Mouse (Mus musculus) hindlimb bud, embryonic 11.5 days (tissue): ENCODE measurements around the gene Jak1.
A peak's percentile ranks its signal among the peaks of the same experiment; 100 is the strongest.

Source experiments
- DNase-seq: peaks from one replicate; pipeline ENCODE4 v3.0.0-alpha.2; 2012; ENCODE audit warnings: low read depth, low spot score; ENCODE audit errors: extremely low spot score

Gene Jak1

GRCm38 (mm10) chr4:101264741-101265513 lies at the start of gene Jak1:
Gene Jak1, minus strand, starts transcription at chr4:101265282.
- peak; percentile 81 for DNase-seq

GRCm38 (mm10) chr4:101312055-101312454 lies 47.0 kb upstream of the Jak1 start:
- no peak for DNase-seq

GRCm38 (mm10) chr4:101308166-101308565 lies 43.1 kb upstream of the Jak1 start:
- DNase-seq = no peak

GRCm38 (mm10) chr4:101307286-101307685 lies 42.2 kb upstream of the Jak1 start:
- no peak for DNase-seq

- DNase-seq = no peak
Observed at GRCm38 (mm10) chr4:101306132-101306915, 41.2 kb upstream of the Jak1 start.

- no peak for DNase-seq
Observed at GRCm38 (mm10) chr4:101305126-101305525, 40.0 kb upstream of the Jak1 start.

- no peak for DNase-seq
Observed at GRCm38 (mm10) chr4:101304114-101304513, 39.0 kb upstream of the Jak1 start.

GRCm38 (mm10) chr4:101300392-101300910 lies 35.4 kb upstream of the Jak1 start:
- no peak for DNase-seq

GRCm38 (mm10) chr4:101298311-101298990 lies 33.4 kb upstream of the Jak1 start:
- DNase-seq = no peak

GRCm38 (mm10) chr4:101296836-101297235 lies 31.8 kb upstream of the Jak1 start:
- no peak for DNase-seq

- no peak for DNase-seq
Observed at GRCm38 (mm10) chr4:101295788-101296187, 30.7 kb upstream of the Jak1 start.

GRCm38 (mm10) chr4:101293661-101294060 lies 28.6 kb upstream of the Jak1 start:
- DNase-seq = no peak

- DNase-seq = no peak
Observed at GRCm38 (mm10) chr4:101292736-101293541, 27.9 kb upstream of the Jak1 start.

- no peak for DNase-seq
Observed at GRCm38 (mm10) chr4:101292028-101292735, 27.1 kb upstream of the Jak1 start.

- DNase-seq = no peak
Observed at GRCm38 (mm10) chr4:101288292-101288691, 23.2 kb upstream of the Jak1 start.

- no peak for DNase-seq
Observed at GRCm38 (mm10) chr4:101286562-101286961, 21.5 kb upstream of the Jak1 start.

- DNase-seq = no peak
Observed at GRCm38 (mm10) chr4:101285906-101286432, 20.9 kb upstream of the Jak1 start.

GRCm38 (mm10) chr4:101283938-101284337 lies 18.9 kb upstream of the Jak1 start:
- DNase-seq = no peak

GRCm38 (mm10) chr4:101282237-101282636 lies 17.2 kb upstream of the Jak1 start:
- DNase-seq = no peak

- no peak for DNase-seq
Observed at GRCm38 (mm10) chr4:101280119-101280518, 15.0 kb upstream of the Jak1 start.
